Mouse (Mus musculus): ENCODE measurements around the gene Cpvl. TPM values are rescaled to one million over a fixed set of nuclear protein-coding genes. Genes with fewer than 3 reads are reported as not detected.

Cpvl gene
- polyA plus RNA-seq, 1 experiment from 2014 or later = not detected

GRCm38 (mm10) chr6:53963906-53964496 lies 14.5 kb downstream of the Cpvl start:
- Histone ChIP-seq H3K4me1 (ENCODE audit: control insufficient read depth, insufficient read depth, low read length) (no peaks in the 10 kb centered on the region), H3K9ac (ENCODE audit: low read length) (no peak overlapping the region), H3K4me2 (ENCODE audit: low read length) (no peak overlapping the region), H3K36me3 (ENCODE audit: control insufficient read depth, insufficient read depth, low read length) (no peaks in the 10 kb centered on the region), H3K27me3 (replicated peaks; ENCODE audit: control insufficient read depth, insufficient read depth, low read length) (no peaks in the 10 kb centered on the region), H3K4me3 (ENCODE audit: low read depth, low read length) (no peak overlapping the region), H3K27ac (ENCODE audit: low read depth, low read length) (no peak overlapping the region), H3K9me3 (replicated peaks; ENCODE audit: control insufficient read depth, low read length) (no peaks in the 10 kb centered on the region)
- DNase-seq (ENCODE audit: low spot score) (peak; percentile 14), ATAC-seq (no peak)
- 84% methylated on average over 5 of the region's 5 CpGs for WGBS

- H3K9ac ChIP-seq (ENCODE audit: low read length) = no peak overlapping the region
- 81% methylated on average over 1 of the region's 1 CpGs for WGBS
- H3K9me3 ChIP-seq (replicated peaks; ENCODE audit: control insufficient read depth, low read length) = no peaks in the 10 kb centered on the region
- H3K36me3 ChIP-seq (ENCODE audit: control insufficient read depth, insufficient read depth, low read length) = no peaks in the 10 kb centered on the region
- DNase-seq (ENCODE audit: low spot score) (no peak), ATAC-seq (no peak)
- no peak overlapping the region for H3K4me2 ChIP-seq (ENCODE audit: low read length)
- no peaks in the 10 kb centered on the region for H3K4me1 ChIP-seq (ENCODE audit: control insufficient read depth, insufficient read depth, low read length)
- H3K27ac ChIP-seq (ENCODE audit: low read depth, low read length) = no peak overlapping the region
- H3K4me3 ChIP-seq (ENCODE audit: low read depth, low read length) = no peak overlapping the region
- H3K27me3 ChIP-seq (replicated peaks; ENCODE audit: control insufficient read depth, insufficient read depth, low read length) = no peaks in the 10 kb centered on the region
These were observed 16.5 kb downstream of the Cpvl start for GRCm38 (mm10) chr6:53962006-53962405.

GRCm38 (mm10) chr6:53959826-53960225 lies 18.6 kb downstream of the Cpvl start:
- DNase-seq (ENCODE audit: low spot score) (no peak), ATAC-seq (no peak)
- no peaks in the 10 kb centered on the region for H3K9me3 ChIP-seq (replicated peaks; ENCODE audit: control insufficient read depth, low read length)
- no peak overlapping the region for H3K9ac ChIP-seq (ENCODE audit: low read length)
- 72% methylated on average over 3 of the region's 3 CpGs for WGBS
- H3K4me3 ChIP-seq (ENCODE audit: low read depth, low read length) = no peak overlapping the region
- no peak overlapping the region for H3K4me2 ChIP-seq (ENCODE audit: low read length)
- H3K36me3 ChIP-seq (ENCODE audit: control insufficient read depth, insufficient read depth, low read length) = no peaks in the 10 kb centered on the region
- H3K4me1 ChIP-seq (ENCODE audit: control insufficient read depth, insufficient read depth, low read length) = no peaks in the 10 kb centered on the region
- no peaks in the 10 kb centered on the region for H3K27me3 ChIP-seq (replicated peaks; ENCODE audit: control insufficient read depth, insufficient read depth, low read length)
- no peak overlapping the region for H3K27ac ChIP-seq (ENCODE audit: low read depth, low read length)

GRCm38 (mm10) chr6:53958321-53958720 lies 20.1 kb downstream of the Cpvl start:
- Histone ChIP-seq H3K4me3 (ENCODE audit: low read depth, low read length) (no peak overlapping the region), H3K4me1 (ENCODE audit: control insufficient read depth, insufficient read depth, low read length) (no peaks in the 10 kb centered on the region), H3K36me3 (ENCODE audit: control insufficient read depth, insufficient read depth, low read length) (no peaks in the 10 kb centered on the region), H3K27ac (ENCODE audit: low read depth, low read length) (no peak overlapping the region), H3K9ac (ENCODE audit: low read length) (no peak overlapping the region), H3K4me2 (ENCODE audit: low read length) (peak overlapping the region; percentile 29; the same call in 1 of the 2 replicates), H3K9me3 (replicated peaks; ENCODE audit: control insufficient read depth, low read length) (no peaks in the 10 kb centered on the region), H3K27me3 (replicated peaks; ENCODE audit: control insufficient read depth, insufficient read depth, low read length) (no peaks in the 10 kb centered on the region)
- ATAC-seq (peak; percentile 52; the same call in 1 of the 2 replicates), DNase-seq (ENCODE audit: low spot score) (peak; percentile 87)
- WGBS = 17% methylated on average over 7 of the region's 7 CpGs

GRCm38 (mm10) chr6:53956513-53956912 lies 22.0 kb downstream of the Cpvl start:
- Histone ChIP-seq H3K4me2 (ENCODE audit: low read length) (no peak overlapping the region), H3K4me3 (ENCODE audit: low read depth, low read length) (no peak overlapping the region), H3K9me3 (replicated peaks; ENCODE audit: control insufficient read depth, low read length) (no peaks in the 10 kb centered on the region), H3K9ac (ENCODE audit: low read length) (no peak overlapping the region), H3K27me3 (replicated peaks; ENCODE audit: control insufficient read depth, insufficient read depth, low read length) (no peaks in the 10 kb centered on the region), H3K4me1 (ENCODE audit: control insufficient read depth, insufficient read depth, low read length) (no peaks in the 10 kb centered on the region), H3K27ac (ENCODE audit: low read depth, low read length) (no peak overlapping the region), H3K36me3 (ENCODE audit: control insufficient read depth, insufficient read depth, low read length) (no peaks in the 10 kb centered on the region)
- WGBS = 83% methylated on average over 4 of the region's 4 CpGs
- ATAC-seq = no peak
- no peak for DNase-seq (ENCODE audit: low spot score)

GRCm38 (mm10) chr6:53955846-53956245 lies 22.6 kb downstream of the Cpvl start:
- no peaks in the 10 kb centered on the region for H3K9me3 ChIP-seq (replicated peaks; ENCODE audit: control insufficient read depth, low read length)

GRCm38 (mm10) chr6:53955271-53955670 lies 23.2 kb downstream of the Cpvl start:
- no peaks in the 10 kb centered on the region for H3K27me3 ChIP-seq (replicated peaks; ENCODE audit: control insufficient read depth, insufficient read depth, low read length)
- no peak overlapping the region for H3K9ac ChIP-seq (ENCODE audit: low read length)
- no peaks in the 10 kb centered on the region for H3K36me3 ChIP-seq (ENCODE audit: control insufficient read depth, insufficient read depth, low read length)
- H3K27ac ChIP-seq (ENCODE audit: low read depth, low read length) = no peak overlapping the region
- H3K4me1 ChIP-seq (ENCODE audit: control insufficient read depth, insufficient read depth, low read length) = peaks cover 2% of the 10 kb centered on the region; the same call in 1 of the 2 replicates
- H3K4me2 ChIP-seq (ENCODE audit: low read length) = no peak overlapping the region
- DNase-seq (ENCODE audit: low spot score) (no peak), ATAC-seq (no peak)
- no peak overlapping the region for H3K4me3 ChIP-seq (ENCODE audit: low read depth, low read length)
- WGBS = 83% methylated on average over 6 of the region's 6 CpGs
- no peaks in the 10 kb centered on the region for H3K9me3 ChIP-seq (replicated peaks; ENCODE audit: control insufficient read depth, low read length)

More at GRCm38 (mm10) chr6:53955846-53956245, 22.6 kb downstream of the Cpvl start:
- DNase-seq (ENCODE audit: low spot score) (no peak), ATAC-seq (no peak)
- 83% methylated on average over 2 of the region's 2 CpGs for WGBS
- Histone ChIP-seq H3K4me2 (ENCODE audit: low read length) (no peak overlapping the region), H3K36me3 (ENCODE audit: control insufficient read depth, insufficient read depth, low read length) (no peaks in the 10 kb centered on the region), H3K27me3 (replicated peaks; ENCODE audit: control insufficient read depth, insufficient read depth, low read length) (no peaks in the 10 kb centered on the region), H3K9ac (ENCODE audit: low read length) (no peak overlapping the region), H3K27ac (ENCODE audit: low read depth, low read length) (no peak overlapping the region), H3K4me3 (ENCODE audit: low read depth, low read length) (no peak overlapping the region), H3K4me1 (ENCODE audit: control insufficient read depth, insufficient read depth, low read length) (peaks cover 2% of the 10 kb centered on the region; the same call in 1 of the 2 replicates)

- ATAC-seq (no peak), DNase-seq (ENCODE audit: low spot score) (no peak)
- Histone ChIP-seq H3K4me1 (ENCODE audit: control insufficient read depth, insufficient read depth, low read length) (peaks cover 2% of the 10 kb centered on the region; the same call in 1 of the 2 replicates), H3K9ac (ENCODE audit: low read length) (no peak overlapping the region), H3K36me3 (ENCODE audit: control insufficient read depth, insufficient read depth, low read length) (no peaks in the 10 kb centered on the region), H3K27me3 (replicated peaks; ENCODE audit: control insufficient read depth, insufficient read depth, low read length) (no peaks in the 10 kb centered on the region), H3K9me3 (replicated peaks; ENCODE audit: control insufficient read depth, low read length) (no peaks in the 10 kb centered on the region), H3K4me3 (ENCODE audit: low read depth, low read length) (no peak overlapping the region), H3K27ac (ENCODE audit: low read depth, low read length) (no peak overlapping the region), H3K4me2 (ENCODE audit: low read length) (no peak overlapping the region)
- WGBS = 57% methylated on average over 5 of the region's 5 CpGs
These were observed 24.4 kb downstream of the Cpvl start for GRCm38 (mm10) chr6:53954106-53954505.

- H3K36me3 ChIP-seq (ENCODE audit: control insufficient read depth, insufficient read depth, low read length) = no peaks in the 10 kb centered on the region
- DNase-seq (ENCODE audit: low spot score) (no peak), ATAC-seq (no peak)
- H3K9ac ChIP-seq (ENCODE audit: low read length) = no peak overlapping the region
- 92% methylated on average over 6 of the region's 6 CpGs for WGBS
- H3K27ac ChIP-seq (ENCODE audit: low read depth, low read length) = no peak overlapping the region
- H3K4me1 ChIP-seq (ENCODE audit: control insufficient read depth, insufficient read depth, low read length) = peaks cover 2% of the 10 kb centered on the region; the same call in 1 of the 2 replicates
- no peak overlapping the region for H3K4me3 ChIP-seq (ENCODE audit: low read depth, low read length)
- H3K9me3 ChIP-seq (replicated peaks; ENCODE audit: control insufficient read depth, low read length) = no peaks in the 10 kb centered on the region
- no peaks in the 10 kb centered on the region for H3K27me3 ChIP-seq (replicated peaks; ENCODE audit: control insufficient read depth, insufficient read depth, low read length)
- no peak overlapping the region for H3K4me2 ChIP-seq (ENCODE audit: low read length)
These were observed 25.1 kb downstream of the Cpvl start for GRCm38 (mm10) chr6:53953348-53953747.

Data from forebrain, embryonic 14.5 days (tissue).